Mouse (Mus musculus): ENCODE measurements at regions not wholly inside any gene's neighbourhood (a gene's known extent, or its start where the extent isn't known, plus 50 kb on each side); places are given as distances from the start of the nearest gene placed in this dataset.
"Not testable (repeated sequence)": the region's sequence is repeated elsewhere in the genome, so short reads cannot be mapped to it uniquely, and the experiment has no call there.

DNA sequence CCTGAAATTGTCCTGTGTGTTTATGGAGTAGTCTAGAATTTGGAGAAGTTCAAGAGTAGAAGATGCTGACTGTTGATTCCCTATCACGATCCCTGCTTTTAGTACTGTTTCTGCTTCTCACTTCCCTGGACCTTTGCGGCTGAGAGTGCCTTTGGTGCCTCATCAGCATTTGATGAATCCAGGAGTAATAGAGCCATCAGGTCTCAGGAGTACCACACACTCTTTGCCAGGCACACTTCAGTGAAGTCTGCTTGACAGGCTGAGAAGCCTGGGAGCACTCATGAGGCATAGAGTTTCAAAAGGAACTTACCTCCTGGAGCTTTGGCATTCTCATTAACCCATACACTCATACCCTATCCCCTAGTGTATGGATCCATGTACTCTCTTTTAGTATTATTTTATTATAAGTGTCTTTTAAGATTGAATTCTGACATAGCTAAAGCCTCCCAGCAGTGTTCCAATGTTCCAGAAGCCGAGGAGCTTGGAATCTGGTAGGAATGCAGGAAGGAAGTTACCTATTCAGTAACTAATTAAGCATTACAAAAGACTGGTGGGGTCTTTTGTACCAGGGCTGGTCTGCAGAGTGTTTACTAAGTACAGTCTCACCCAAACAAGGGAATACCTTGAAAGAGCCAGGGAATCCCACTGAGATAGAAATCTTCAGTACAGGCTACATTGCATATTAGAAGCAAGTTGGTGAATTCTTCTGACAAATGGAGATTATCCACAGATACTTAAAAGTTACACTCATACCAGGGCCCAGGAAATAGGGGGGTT, 139.7 kb downstream of the Tex13c3 start:
- DNase-seq: not testable (repeated sequence)

DNA sequence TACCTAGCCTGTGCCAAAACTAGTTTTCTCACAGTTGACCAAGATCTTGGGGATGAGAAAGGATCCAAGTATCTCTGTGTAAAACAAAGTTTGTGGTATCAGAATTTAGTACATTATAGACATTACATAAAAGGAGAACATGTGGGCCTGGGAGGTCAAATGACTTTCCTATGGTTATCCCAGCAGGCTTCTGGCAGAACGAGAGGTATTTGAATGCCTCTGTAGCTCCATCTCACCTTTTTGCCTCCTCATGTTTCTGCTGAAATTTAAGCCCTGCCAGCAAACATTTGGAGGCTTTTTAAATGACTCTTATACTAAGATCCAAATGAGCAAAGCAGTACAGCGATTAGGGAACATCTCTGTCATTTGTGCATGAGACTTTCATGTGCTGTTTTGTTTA, 167.8 kb downstream of the Tex13c3 start:
- DNase-seq: no peak

DNA sequence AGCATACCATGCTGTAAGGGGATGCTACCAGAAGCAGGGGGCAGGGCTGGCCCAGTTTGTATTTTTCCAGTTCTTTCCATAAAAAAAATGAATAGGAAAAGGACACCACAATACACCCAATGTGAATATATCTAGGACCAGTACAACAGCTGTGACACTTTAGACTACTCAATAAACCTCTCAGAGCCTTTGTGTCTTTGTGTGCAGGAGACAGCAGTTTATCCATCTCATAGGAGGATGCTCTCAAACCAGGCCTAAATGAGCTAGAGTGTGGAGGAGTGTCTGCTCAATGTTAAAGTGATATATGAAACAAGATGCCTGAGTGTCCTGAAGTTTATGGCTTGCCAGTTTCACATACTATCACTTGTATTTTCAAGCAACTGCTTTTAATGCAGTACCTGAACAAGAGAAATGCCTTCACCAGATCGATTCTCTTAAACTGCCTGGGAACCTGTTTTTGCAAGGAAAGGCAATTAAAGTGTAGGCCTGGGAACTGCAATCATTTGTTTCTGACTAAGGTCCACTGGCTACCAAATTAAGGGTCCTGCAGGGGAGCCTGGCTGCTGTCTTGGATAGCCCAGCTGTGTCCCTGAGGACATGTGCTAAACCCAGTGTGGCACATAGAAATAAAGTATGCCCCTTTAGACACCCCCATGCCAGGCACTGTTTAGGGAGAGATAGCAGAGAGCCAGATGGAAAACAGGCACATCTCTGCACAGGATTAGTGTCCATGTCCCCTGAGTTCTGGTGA, 169.1 kb downstream of the Tex13c3 start:
- DNase-seq: no peak

DNA sequence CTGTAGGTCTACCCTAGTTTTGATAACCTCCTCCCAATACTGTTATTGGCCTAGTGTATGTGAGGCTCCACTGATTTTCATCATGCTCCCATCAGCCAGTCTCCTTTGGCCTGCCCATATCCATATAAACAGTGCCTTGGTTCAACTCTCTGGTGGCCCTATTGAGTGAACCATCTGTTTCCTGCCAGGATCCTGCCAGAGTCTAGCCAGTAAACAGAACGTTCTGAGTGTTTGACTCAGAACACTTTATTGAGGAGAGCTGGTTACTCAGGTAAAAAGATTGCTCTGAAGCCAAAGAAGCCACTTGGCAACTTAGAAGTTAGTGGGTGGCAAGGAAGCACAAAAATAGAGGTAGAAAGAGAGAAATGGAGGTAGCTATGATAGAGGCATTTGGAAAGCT, 169.7 kb downstream of the Tex13c3 start:
- DNase-seq: no peak

GRCm38 (mm10) chrX:19288171-19288570, 192.9 kb downstream of the Tex13c3 start:
- DNase-seq: no peak

GRCm38 (mm10) chrX:19286431-19286830, 194.7 kb downstream of the Tex13c3 start:
- peak; percentile 29 for DNase-seq

DNA sequence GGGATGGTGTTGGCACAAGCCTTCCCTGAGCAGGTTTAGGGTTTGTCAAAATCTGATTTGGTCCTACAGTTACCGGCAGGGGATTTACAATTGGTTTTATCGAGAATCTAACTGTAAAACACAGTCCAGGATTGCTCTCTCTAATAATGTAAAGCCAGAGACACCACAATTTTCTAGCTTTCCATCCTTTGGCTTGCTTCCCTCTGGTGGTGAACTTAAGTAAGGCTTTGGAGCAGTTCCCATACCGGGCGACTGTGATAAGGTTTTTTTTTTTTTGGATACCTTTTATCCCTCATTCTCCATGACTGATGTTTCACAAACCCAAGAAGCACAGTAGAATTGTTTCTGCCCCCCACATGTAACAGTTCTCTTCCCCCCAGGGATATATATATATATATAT, 195.3 kb downstream of the Tex13c3 start:
- no peak for DNase-seq

DNA sequence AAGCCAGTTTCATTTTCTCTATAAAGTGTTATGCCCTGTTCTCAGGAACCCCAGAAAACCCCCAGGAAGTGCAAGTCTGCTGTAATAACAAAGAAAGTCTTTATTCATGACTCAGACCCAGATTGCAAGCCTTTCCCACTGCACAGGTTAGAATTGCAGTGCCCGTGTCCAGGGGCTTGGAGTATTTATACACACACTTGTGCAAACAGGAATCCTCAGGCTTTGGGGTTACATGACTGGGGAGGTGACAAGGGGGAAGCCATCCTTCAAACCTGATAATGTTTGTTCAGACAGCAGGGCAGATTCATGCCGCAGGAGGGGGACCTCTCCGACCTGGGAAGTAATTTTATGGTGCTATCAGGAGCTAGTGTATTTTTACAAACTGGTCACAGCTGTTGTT, 198.0 kb downstream of the Tex13c3 start:
- DNase-seq: no peak

GRCm38 (mm10) chrX:19264237-19264636, 216.9 kb downstream of the Tex13c3 start:
- no peak for DNase-seq

GRCm38 (mm10) chrX:19246777-19247619, 234.1 kb downstream of the Tex13c3 start:
- no peak for DNase-seq

- DNase-seq: peak; percentile 64
Observed at GRCm38 (mm10) chrX:19237738-19238261, 243.3 kb downstream of the Tex13c3 start.

GRCm38 (mm10) chrX:19237048-19237737, 243.9 kb downstream of the Tex13c3 start:
- DNase-seq: peak; percentile 40

GRCm38 (mm10) chrX:19235449-19235848, 245.7 kb downstream of the Tex13c3 start:
- DNase-seq: no peak

DNA sequence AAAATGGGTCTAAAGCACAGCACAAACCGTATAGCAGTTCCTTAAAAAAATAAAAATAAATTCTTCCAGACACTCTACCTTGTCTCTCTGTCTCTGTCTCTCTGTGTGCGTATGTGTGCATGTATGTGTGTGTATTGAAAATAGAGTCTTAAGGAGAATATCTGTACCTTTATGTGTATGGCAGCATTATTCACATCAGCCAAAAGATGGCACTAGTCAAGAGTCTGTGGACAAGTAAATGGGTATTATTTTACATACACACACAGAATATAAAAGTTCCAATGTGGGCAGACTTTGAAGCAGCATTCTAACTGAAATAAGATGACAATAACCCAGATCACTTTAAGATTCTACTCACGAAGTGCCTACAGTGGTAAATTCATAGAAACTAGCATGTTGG, 249.3 kb downstream of the Tex13c3 start:
- DNase-seq: no peak

DNA sequence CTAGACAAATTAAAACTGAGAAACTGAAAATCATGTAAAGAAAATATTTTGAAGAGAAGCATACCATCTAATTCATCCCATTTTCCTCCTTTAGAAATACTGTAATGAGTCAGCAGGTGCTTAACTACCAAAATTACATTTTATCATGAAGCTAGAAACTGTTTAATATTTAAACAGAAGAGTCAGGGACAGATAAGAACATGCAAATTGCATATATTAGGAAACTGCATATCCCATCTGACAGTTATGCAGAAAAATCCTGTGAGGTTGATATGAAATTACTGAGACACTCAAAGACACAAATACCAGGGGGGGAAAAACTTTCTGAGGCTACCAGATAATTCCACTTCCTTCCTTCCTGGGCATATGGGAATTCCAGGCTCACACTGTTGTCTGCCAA, 257.8 kb downstream of the Tex13c3 start:
- no peak for DNase-seq

GRCm38 (mm10) chrX:19220785-19221496, 260.2 kb downstream of the Tex13c3 start:
- DNase-seq: no peak

DNA sequence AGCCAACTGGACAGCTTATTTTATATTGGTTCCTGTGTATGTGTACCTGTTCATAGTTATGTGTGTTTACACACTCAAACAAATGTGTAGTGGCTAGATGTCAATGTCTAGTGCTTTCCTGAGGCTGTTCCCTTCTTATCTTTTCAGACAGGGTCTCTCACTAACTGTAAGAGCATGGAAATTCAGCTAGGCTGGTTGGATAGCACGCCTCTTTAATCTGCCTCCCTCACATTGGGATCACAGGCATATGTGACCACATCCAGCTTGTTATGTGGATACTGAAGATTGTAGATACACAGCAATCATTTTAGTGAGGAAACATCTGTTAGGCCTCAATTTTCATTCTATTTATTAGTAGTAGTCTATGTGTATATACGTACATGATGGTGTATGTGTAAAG, 261.4 kb downstream of the Tex13c3 start:
- DNase-seq: no peak

- DNase-seq: no peak
Observed at GRCm38 (mm10) chrX:19219301-19219700, 261.8 kb downstream of the Tex13c3 start.

DNA sequence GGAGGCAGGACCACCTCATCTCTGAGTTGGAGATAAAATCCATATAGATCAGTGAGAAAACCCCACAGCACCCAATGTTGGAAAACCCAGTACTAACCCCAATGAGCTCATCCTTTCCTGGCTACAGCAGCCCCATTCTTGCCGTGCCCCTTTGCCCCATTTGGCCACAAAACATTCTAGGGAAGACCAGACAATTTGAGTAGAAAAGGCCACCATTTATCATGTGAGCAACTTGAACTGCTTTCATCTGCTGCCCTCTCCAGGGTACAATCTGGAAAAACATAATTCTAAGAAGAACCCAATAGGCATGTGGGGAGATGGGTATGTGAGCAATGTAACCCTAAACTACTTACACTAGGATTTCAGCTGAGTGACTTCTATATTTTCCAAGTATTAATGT, 274.7 kb downstream of the Tex13c3 start:
- DNase-seq: peak; percentile 23

- no peak for DNase-seq
Observed at GRCm38 (mm10) chrX:19202542-19202941, 278.6 kb downstream of the Tex13c3 start.

GRCm38 (mm10) chrX:19201383-19201782, 279.7 kb downstream of the Tex13c3 start:
- DNase-seq: no peak

- DNase-seq: no peak
Observed at GRCm38 (mm10) chrX:19199531-19199930, 281.6 kb downstream of the Tex13c3 start.
